Mouse (Mus musculus): ENCODE results near the gene Cers3. TPM values are rescaled to one million over a fixed set of nuclear protein-coding genes. Genes with fewer than 3 reads are reported as not detected.

Cers3 gene
- total and polyA plus RNA-seq, 3 experiments = 0.09 to 0.12 TPM; not detected in 1

DNA sequence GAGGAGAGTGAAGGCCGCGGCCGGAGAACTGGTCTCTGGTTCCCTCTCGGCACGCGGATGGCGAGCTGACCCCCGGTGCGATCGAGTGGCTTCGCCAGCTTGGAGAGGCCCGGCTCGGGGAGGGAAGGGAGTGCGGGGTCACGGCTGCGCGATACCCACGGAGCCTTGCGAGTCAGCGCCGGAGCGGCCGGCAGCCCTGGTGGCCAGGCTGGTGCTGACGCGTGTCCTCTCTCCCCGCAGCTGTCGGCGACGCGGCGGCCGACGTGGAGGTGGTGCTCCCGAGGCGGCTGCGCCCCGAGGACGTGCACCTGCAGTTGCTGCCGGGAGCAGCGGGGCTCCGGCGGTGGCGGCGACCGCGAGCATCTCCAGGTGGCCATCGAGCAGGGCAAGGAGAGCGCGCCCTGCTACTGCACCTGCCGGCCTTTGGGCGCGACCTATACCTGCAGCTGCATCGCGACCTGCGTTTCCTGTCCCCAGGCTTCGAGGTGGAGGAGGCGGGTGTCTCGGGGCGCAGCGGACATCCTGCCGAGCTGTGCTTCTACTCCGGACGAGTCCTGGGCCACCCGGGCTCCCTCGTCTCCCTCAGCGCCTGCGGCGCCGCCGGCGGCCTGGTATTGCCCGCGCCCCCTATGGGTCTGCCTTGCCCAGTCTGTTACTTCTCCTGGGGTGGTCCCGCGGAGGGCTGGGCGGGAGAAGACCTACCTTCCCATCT, 96.9 kb downstream of the Cers3 start:
- peak; percentile 33 to 61 for DNase-seq

DNA sequence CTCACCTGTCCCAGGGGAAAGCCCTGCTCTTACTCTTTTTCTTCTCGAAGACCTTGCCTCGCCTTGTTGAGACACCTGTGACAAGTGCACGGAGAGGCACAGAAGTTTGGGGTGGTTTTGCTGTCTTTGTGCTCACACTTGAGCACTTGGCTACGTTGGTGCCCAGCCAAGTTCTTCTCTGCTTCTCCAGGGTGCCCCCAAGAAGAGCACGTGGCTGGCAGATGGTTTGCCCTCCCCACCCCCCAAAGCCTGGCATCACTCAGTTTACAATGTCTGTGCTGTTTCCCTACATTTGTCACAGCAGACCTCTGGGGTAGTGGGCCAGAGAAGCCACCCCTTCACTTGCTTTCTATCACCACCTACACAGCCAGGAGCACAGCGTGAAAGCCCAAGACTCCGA, 97.9 kb downstream of the Cers3 start:
- no peak overlapping the region for H3K4me3 ChIP-seq
- no peak for DNase-seq
- H3K9ac ChIP-seq (ENCODE audit: low read depth, low read length) = no peak overlapping the region
- intact Hi-C loops (cut with DNase I) = loop anchor here (5.0 kb wide), 3 partner anchors 86 to 1026 kb away; no protein-coding TSS in a partner anchor
- WGBS = 87% methylated on average over 7 of the region's 7 CpGs
- peaks cover 3% of the 10 kb centered on the region; the same call in 1 of the 2 replicates for H3K4me1 ChIP-seq (ENCODE audit: control insufficient read depth, insufficient read depth, low read length)
- no peak overlapping the region for H3K27ac ChIP-seq
- TF ChIP-seq POLR2A (IDR thresholded peaks at IDR 0.05; ENCODE audit: insufficient read depth, low read depth, low read length) = no peak
- no peak for TF ChIP-seq EP300 (IDR thresholded peaks at IDR 0.05; ENCODE audit: insufficient read depth, low read depth, low read length)
- no peak for TF ChIP-seq CTCF (IDR thresholded peaks at IDR 0.05)
- H3K36me3 ChIP-seq (ENCODE audit: control insufficient read depth, insufficient read depth, low read length) = no peaks in the 10 kb centered on the region
- no peaks in the 10 kb centered on the region for H3K27me3 ChIP-seq (ENCODE audit: control insufficient read depth, insufficient read depth, low read length)
- H3K79me2 ChIP-seq (replicated peaks; ENCODE audit: control insufficient read depth, insufficient read depth, low read length) = no peaks in the 10 kb centered on the region

More for the DNA sequence above, 96.9 kb downstream of the Cers3 start:
- intact Hi-C loops (cut with DNase I) = loop anchor here (5.0 kb wide), 3 partner anchors 87 to 1027 kb away; no protein-coding TSS in a partner anchor
- peaks cover 3% of the 10 kb centered on the region; the same call in 1 of the 2 replicates for H3K4me1 ChIP-seq (ENCODE audit: control insufficient read depth, insufficient read depth, low read length)
- no peaks in the 10 kb centered on the region for H3K27me3 ChIP-seq (ENCODE audit: control insufficient read depth, insufficient read depth, low read length)
- H3K36me3 ChIP-seq (ENCODE audit: control insufficient read depth, insufficient read depth, low read length) = no peaks in the 10 kb centered on the region
- H3K79me2 ChIP-seq (replicated peaks; ENCODE audit: control insufficient read depth, insufficient read depth, low read length) = no peaks in the 10 kb centered on the region
- TF ChIP-seq CTCF (IDR thresholded peaks at IDR 0.05) = peak; percentile 57
- no peak for TF ChIP-seq POLR2A (IDR thresholded peaks at IDR 0.05; ENCODE audit: insufficient read depth, low read depth, low read length)
- peak overlapping the region; percentile 86 for H3K4me3 ChIP-seq
- peak overlapping the region; percentile 58 for H3K9ac ChIP-seq (ENCODE audit: low read depth, low read length)
- H3K27ac ChIP-seq = no peak overlapping the region
- 1% methylated on average over 76 of the region's 76 CpGs for WGBS

DNA sequence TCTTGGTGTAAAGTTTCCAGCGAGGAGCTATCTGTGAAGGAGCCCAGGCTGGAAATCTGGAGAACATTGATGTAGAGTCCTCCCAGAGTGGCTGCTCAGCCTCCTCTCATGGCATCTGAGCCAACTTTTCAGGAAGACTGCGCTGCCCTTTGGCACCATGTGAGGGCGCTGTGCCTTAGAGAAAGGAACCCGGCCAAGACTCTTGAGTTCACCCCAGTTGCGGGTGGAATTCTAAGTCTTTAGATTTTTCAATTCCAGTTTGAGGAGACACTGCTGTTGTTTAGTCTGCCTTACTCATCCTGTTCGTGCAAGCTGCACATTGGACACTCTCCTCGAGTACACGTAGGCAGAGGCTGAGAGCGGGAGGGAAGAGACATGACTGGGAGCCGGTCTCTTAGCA, 98.7 kb downstream of the Cers3 start:
- Histone ChIP-seq H3K27ac (no peak overlapping the region), H3K27me3 (ENCODE audit: control insufficient read depth, insufficient read depth, low read length) (no peaks in the 10 kb centered on the region), H3K4me1 (ENCODE audit: control insufficient read depth, insufficient read depth, low read length) (peaks cover 3% of the 10 kb centered on the region; the same call in 1 of the 2 replicates), H3K79me2 (replicated peaks; ENCODE audit: control insufficient read depth, insufficient read depth, low read length) (no peaks in the 10 kb centered on the region), H3K4me3 (no peak overlapping the region), H3K36me3 (ENCODE audit: control insufficient read depth, insufficient read depth, low read length) (no peaks in the 10 kb centered on the region), H3K9ac (ENCODE audit: low read depth, low read length) (no peak overlapping the region)
- intact Hi-C loops (cut with DNase I) = loop anchor here (5.0 kb wide), 3 partner anchors 85 to 1025 kb away; no protein-coding TSS in a partner anchor
- TF ChIP-seq CTCF (IDR thresholded peaks at IDR 0.05) (peak; percentile 87), EP300 (IDR thresholded peaks at IDR 0.05; ENCODE audit: insufficient read depth, low read depth, low read length) (0 out of 2 replicates have a peak, but pooled peaks have one; percentile 52), POLR2A (IDR thresholded peaks at IDR 0.05; ENCODE audit: insufficient read depth, low read depth, low read length) (no peak)
- DNase-seq = peak; percentile 77 to 84
- WGBS = 40% methylated on average over 10 of the region's 10 CpGs

DNA sequence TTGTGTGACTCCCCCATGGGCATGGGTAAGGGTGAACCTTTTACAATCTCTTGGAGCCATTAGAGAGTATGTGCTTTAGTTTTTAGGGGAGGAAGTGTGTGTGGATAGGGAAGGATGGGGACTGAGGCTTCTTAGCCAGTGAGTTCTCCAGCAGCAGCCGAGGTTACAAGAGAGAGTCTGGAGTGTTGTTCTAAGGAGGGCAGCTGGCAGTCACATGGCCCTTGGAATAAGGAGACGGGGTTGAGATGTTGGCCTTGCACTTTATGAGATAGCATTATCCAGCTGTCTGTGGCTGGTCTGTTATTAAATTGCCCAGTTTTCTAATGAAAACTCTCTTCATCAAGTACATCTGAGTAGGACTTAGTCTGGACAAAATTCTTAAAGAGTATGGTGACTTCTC, 100.5 kb downstream of the Cers3 start:
- Histone ChIP-seq H3K27ac (no peak overlapping the region), H3K9ac (ENCODE audit: low read depth, low read length) (no peak overlapping the region), H3K79me2 (replicated peaks; ENCODE audit: control insufficient read depth, insufficient read depth, low read length) (no peaks in the 10 kb centered on the region), H3K36me3 (ENCODE audit: control insufficient read depth, insufficient read depth, low read length) (no peaks in the 10 kb centered on the region), H3K4me3 (no peak overlapping the region), H3K4me1 (ENCODE audit: control insufficient read depth, insufficient read depth, low read length) (peaks cover 3% of the 10 kb centered on the region; the same call in 1 of the 2 replicates), H3K27me3 (ENCODE audit: control insufficient read depth, insufficient read depth, low read length) (no peaks in the 10 kb centered on the region)
- DNase-seq = no peak
- intact Hi-C loops (cut with DNase I) = loop anchor here (5.0 kb wide), 3 partner anchors 83 to 1023 kb away; no protein-coding TSS in a partner anchor
- WGBS = 73% methylated on average over 2 of the region's 2 CpGs
- TF ChIP-seq POLR2A (IDR thresholded peaks at IDR 0.05; ENCODE audit: insufficient read depth, low read depth, low read length) (no peak), CTCF (IDR thresholded peaks at IDR 0.05) (no peak), EP300 (IDR thresholded peaks at IDR 0.05; ENCODE audit: insufficient read depth, low read depth, low read length) (no peak)

DNA sequence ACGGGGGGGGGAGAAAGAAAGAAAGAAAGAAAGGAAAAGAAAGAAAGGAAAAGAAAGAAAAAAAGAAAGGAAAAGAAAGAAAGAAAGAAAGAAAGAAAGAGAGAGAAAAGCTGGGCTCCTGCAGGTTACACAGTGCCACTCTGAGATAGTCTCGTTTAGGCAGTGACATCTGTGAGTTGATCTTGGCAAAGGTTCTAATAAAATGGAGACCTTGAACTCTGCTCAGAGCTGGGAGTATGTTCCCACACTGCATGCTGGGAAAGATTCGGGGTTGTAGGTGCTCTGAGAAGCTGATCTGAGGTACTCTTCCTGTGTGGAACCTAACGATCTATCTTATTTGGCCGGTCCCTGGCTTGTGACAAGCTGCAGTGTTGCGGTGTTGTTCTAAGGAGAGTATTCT, 103.3 kb downstream of the Cers3 start:
- Histone ChIP-seq H3K27ac (no peak overlapping the region), H3K79me2 (replicated peaks; ENCODE audit: control insufficient read depth, insufficient read depth, low read length) (no peaks in the 10 kb centered on the region), H3K4me1 (ENCODE audit: control insufficient read depth, insufficient read depth, low read length) (peaks cover 3% of the 10 kb centered on the region; the same call in 1 of the 2 replicates), H3K27me3 (ENCODE audit: control insufficient read depth, insufficient read depth, low read length) (no peaks in the 10 kb centered on the region), H3K9ac (ENCODE audit: low read depth, low read length) (no peak overlapping the region), H3K36me3 (ENCODE audit: control insufficient read depth, insufficient read depth, low read length) (no peaks in the 10 kb centered on the region), H3K4me3 (no peak overlapping the region)
- TF ChIP-seq EP300 (IDR thresholded peaks at IDR 0.05; ENCODE audit: insufficient read depth, low read depth, low read length) (no peak), CTCF (IDR thresholded peaks at IDR 0.05) (no peak), POLR2A (IDR thresholded peaks at IDR 0.05; ENCODE audit: insufficient read depth, low read depth, low read length) (no peak)
- WGBS = 79% methylated on average over 6 of the region's 6 CpGs
- DNase-seq = no peak
- intact Hi-C loops (cut with DNase I) = no loop called here

DNA sequence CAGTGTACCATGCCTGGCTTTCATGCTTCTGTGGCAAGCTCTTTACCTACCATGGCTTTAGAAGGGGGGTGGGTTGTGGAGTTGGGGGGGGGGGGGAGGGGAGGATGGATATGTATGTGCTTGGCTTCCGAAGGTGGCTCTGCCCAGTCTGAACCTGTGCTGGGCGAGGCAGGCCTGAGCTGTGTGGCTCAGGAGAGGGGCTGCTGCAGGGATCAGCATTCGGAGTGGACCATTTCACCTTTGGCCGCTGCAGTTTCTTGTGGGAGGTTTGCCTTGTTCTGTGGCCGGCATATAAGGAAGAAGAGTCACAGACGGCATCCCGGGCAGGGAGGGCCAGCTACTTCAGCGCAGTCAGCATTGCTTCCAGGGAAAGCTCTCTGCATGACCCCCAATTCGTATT, 104.0 kb downstream of the Cers3 start:
- Histone ChIP-seq H3K27me3 (ENCODE audit: control insufficient read depth, insufficient read depth, low read length) (no peaks in the 10 kb centered on the region), H3K27ac (no peak overlapping the region), H3K4me3 (no peak overlapping the region), H3K4me1 (ENCODE audit: control insufficient read depth, insufficient read depth, low read length) (peaks cover under 1% of the 10 kb centered on the region; the same call in 1 of the 2 replicates), H3K9ac (ENCODE audit: low read depth, low read length) (no peak overlapping the region), H3K36me3 (ENCODE audit: control insufficient read depth, insufficient read depth, low read length) (no peaks in the 10 kb centered on the region), H3K79me2 (replicated peaks; ENCODE audit: control insufficient read depth, insufficient read depth, low read length) (no peaks in the 10 kb centered on the region)
- 94% methylated on average over 9 of the region's 9 CpGs for WGBS
- TF ChIP-seq CTCF (IDR thresholded peaks at IDR 0.05) (no peak), EP300 (IDR thresholded peaks at IDR 0.05; ENCODE audit: insufficient read depth, low read depth, low read length) (no peak), POLR2A (IDR thresholded peaks at IDR 0.05; ENCODE audit: insufficient read depth, low read depth, low read length) (no peak)
- intact Hi-C loops (cut with DNase I) = no loop called here
- no peak for DNase-seq

All from heart, adult 2 months (tissue).